Mouse (Mus musculus) C2C12 (cell line): ENCODE data around the gene Rhoa.

Source experiments
- CEBPB ChIP-seq: IDR thresholded peaks from one replicate; pipeline ENCODE4 v1.6.1; 2011; ENCODE audit warnings: low read depth, mild to moderate bottlenecking, control low read depth, moderate library complexity
- CTCF ChIP-seq: IDR thresholded peaks from one replicate; pipeline ENCODE4 v1.5.1; 2011; ENCODE audit not compliant: control insufficient read depth, insufficient read depth, insufficient read length
- MAX ChIP-seq: IDR thresholded peaks from one replicate; pipeline ENCODE4 v1.6.1; 2011; ENCODE audit warnings: mild to moderate bottlenecking, control low read depth
- MYOG ChIP-seq: IDR thresholded peaks from one replicate; pipeline ENCODE4 v1.6.1; 2011; ENCODE audit not compliant: control insufficient read depth, insufficient read length; ENCODE audit errors: extremely low read depth
- USF1 ChIP-seq: IDR thresholded peaks from one replicate; pipeline ENCODE4 v1.6.1; 2011; ENCODE audit warnings: low read depth, mild to moderate bottlenecking, control low read depth, moderate library complexity

DNA sequence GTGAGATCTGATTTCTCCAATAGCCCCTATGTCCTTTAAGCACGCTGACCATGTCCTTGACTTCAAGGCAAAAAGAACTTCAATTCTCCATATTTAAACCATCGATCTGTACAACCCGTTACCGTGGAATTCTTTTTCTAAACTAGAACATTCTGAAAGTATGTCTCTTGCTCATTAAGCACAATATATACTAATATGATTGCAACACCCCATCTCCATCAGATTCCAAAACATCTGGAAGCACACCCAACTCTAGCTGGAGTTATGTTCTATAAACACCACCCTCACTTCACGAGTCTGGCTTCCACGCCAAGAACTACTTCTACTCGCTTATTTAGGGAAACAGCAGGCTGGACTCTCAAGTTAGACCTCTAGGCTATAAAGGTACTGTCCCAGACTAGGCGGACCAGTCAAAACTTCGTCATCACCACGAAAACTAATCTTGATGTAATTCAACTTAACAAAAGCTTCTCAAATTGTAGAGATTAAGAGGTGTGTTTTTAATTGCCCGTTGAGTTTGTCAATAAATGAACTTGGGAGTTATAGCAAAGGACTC, 43.4 kb upstream of the Rhoa start:
- TF ChIP-seq CTCF (no peak), MAX (no peak), USF1 (no peak), MYOG (no peak), CEBPB (no peak)
